Mouse (Mus musculus): ENCODE data around the gene Perm1.

DNA sequence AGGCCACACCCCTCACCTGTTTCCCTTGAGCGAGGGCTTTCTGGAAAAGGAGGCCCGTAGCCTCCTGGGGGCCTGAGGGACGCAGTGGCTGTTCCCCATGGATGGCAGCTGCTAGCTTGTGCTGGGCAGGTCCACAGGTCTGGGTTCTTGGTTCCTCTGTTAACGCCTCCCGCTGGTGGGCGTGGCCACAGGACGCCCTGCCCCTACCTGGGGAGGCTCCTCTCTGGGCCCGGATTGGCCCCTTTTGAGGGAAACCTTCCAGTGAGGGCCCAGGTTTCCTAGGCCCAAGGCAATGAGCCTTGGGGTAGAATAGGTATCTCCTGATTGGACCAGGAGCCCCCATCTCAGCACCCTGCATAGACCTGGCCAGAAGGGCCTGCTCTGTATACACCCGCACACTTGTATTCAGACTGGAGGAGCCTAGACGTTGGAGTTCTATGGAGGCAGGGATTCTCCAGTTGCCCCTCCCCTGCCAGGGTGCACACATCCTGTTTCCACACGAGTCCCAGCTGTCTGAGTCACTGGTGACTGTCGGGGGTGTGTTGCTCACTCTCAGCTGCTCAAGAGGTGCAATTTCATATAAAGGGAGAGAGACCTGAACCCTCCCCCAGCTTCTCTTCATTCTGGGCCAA lies 12.8 kb downstream of the Perm1 start:
- no peak for TF ChIP-seq CTCF (IDR thresholded peaks at IDR 0.05; ENCODE audit: borderline replicate concordance, control insufficient read depth, extremely low read depth, insufficient read depth, low read length, poor library complexity)
- no peak for TF ChIP-seq POLR2A (IDR thresholded peaks at IDR 0.05; ENCODE audit: control insufficient read depth, extremely low read depth, insufficient read depth, low read length, poor library complexity)
